Mouse (Mus musculus) forebrain, embryonic 13.5 days (tissue): ENCODE data around the gene Gm15557. TPM values are rescaled to one million over a fixed set of nuclear protein-coding genes. Genes with fewer than 3 reads are reported as not detected.
"Not testable (repeated sequence)": the region's sequence is repeated elsewhere in the genome, so short reads cannot be mapped to it uniquely, and the experiment has no call there.

Source experiments
- ATAC-seq: fragments of 200-750 bp; cut with Nextera tagmentation; 2 replicates; pipeline ENCODE4 v1.8.0; 2017
- H3K27ac ChIP-seq: fragments of 300-500 bp; sonication (generic); 2 replicates; pipeline ENCODE4 v1.5.1; 2015; ENCODE audit warnings: inconsistent platforms, mild to moderate bottlenecking, moderate library complexity
- H3K27me3 ChIP-seq: fragments of 300-500 bp; sonication (generic); 2 replicates; pipeline ENCODE4 v1.6.1; 2015; ENCODE audit warnings: mild to moderate bottlenecking, inconsistent platforms
- H3K36me3 ChIP-seq: fragments of 300-500 bp; sonication (generic); 2 replicates; pipeline ENCODE4 v1.6.1; 2015; ENCODE audit warnings: mild to moderate bottlenecking, inconsistent platforms; ENCODE audit not compliant: poor library complexity, severe bottlenecking
- H3K4me1 ChIP-seq: fragments of 300-500 bp; sonication (generic); 2 replicates; pipeline ENCODE4 v1.6.1; 2015; ENCODE audit warnings: inconsistent platforms
- H3K4me2 ChIP-seq: fragments of 300-500 bp; sonication (generic); 2 replicates; pipeline ENCODE4 v1.6.1; 2015; ENCODE audit warnings: inconsistent platforms, mild to moderate bottlenecking, moderate library complexity
- H3K4me3 ChIP-seq: fragments of 300-500 bp; sonication (generic); 2 replicates; pipeline ENCODE4 v1.5.1; 2015; ENCODE audit warnings: mild to moderate bottlenecking, inconsistent platforms
- H3K9ac ChIP-seq: fragments of 300-500 bp; sonication (generic); 2 replicates; pipeline ENCODE4 v1.6.1; 2015; ENCODE audit warnings: mild to moderate bottlenecking, inconsistent platforms
- H3K9me3 ChIP-seq: fragments of 300-500 bp; sonication (generic); replicated peaks from 2 replicates; pipeline ENCODE4 v1.6.1; 2016; ENCODE audit warnings: inconsistent platforms
- WGBS: fragments of 180-500 bp; shearing (Covaris S2); methylation state at CpG from one replicate; pipeline ENCODE4 v1.1.7; 2015; 5-methylcytosine and 5-hydroxymethylcytosine counted together
- polyA plus RNA-seq: library from polyadenylated mRNA; unstranded; fragments of >200 nt; fragmentation: Nextera tagmentation; extraction: Ambion mirVana; gene quantifications from 2 replicates; pipeline ENCODE4 v1.2.1, GENCODE M21; 2015

Gene Gm15557
- not detected in 2 replicates for polyA plus RNA-seq

- Histone ChIP-seq H3K4me3 (no peak within 1 kb of the TSS), H3K27ac (no peak within 1 kb of the TSS), H3K4me2 (no peak within 1 kb of the TSS), H3K36me3 (no peaks in the 10 kb centered on the region), H3K4me1 (peaks cover 28% of the 10 kb centered on the region), H3K9ac (no peak within 1 kb of the TSS), H3K9me3 (no peaks in the 10 kb centered on the region), H3K27me3 (no peaks in the 10 kb centered on the region)
- ATAC-seq, result no peak
- 91% methylated on average over 3 of the region's 3 CpGs for WGBS
These were observed at the start of gene Gm15557 for GRCm38 (mm10) chr2:155940681-155941080. TSS of gene Gm15557 (plus strand) at chr2:155940728.

- H3K4me3 ChIP-seq, result no peak overlapping the region
- no peaks in the 10 kb centered on the region for H3K4me1 ChIP-seq
- no peak overlapping the region for H3K4me2 ChIP-seq
- 92% methylated on average over 13 of the region's 13 CpGs for WGBS
- H3K9me3 ChIP-seq, result no peaks in the 10 kb centered on the region
- no peak for ATAC-seq
- H3K27ac ChIP-seq, result no peak overlapping the region
- H3K27me3 ChIP-seq, result no peaks in the 10 kb centered on the region
- no peak overlapping the region for H3K9ac ChIP-seq
- H3K36me3 ChIP-seq, result peaks cover 48% of the 10 kb centered on the region
These were observed 46.1 kb upstream of the Gm15557 start for GRCm38 (mm10) chr2:155894307-155895045.

- no peak for ATAC-seq
- H3K9me3 ChIP-seq, result no peaks in the 10 kb centered on the region
- H3K27me3 ChIP-seq, result no peaks in the 10 kb centered on the region
- no peaks in the 10 kb centered on the region for H3K4me1 ChIP-seq
- WGBS, result 92% methylated on average over 16 of the region's 16 CpGs
- H3K9ac ChIP-seq, result 0 out of 2 replicates have a peak overlapping the region, but pooled peaks have one; percentile 26
- H3K4me2 ChIP-seq, result no peak overlapping the region
- H3K36me3 ChIP-seq, result peaks cover 51% of the 10 kb centered on the region
- no peak overlapping the region for H3K27ac ChIP-seq
- no peak overlapping the region for H3K4me3 ChIP-seq
These were observed 45.3 kb upstream of the Gm15557 start for GRCm38 (mm10) chr2:155895046-155895735.

- WGBS, result 89% methylated on average over 16 of the region's 16 CpGs
- no peaks in the 10 kb centered on the region for H3K27me3 ChIP-seq
These were observed 37.4 kb upstream of the Gm15557 start for GRCm38 (mm10) chr2:155902989-155903631.

GRCm38 (mm10) chr2:155903632-155904008 is 36.9 kb upstream of the Gm15557 start:
- Histone ChIP-seq H3K9me3 (no peaks in the 10 kb centered on the region), H3K4me3 (no peak overlapping the region), H3K27ac (no peak overlapping the region), H3K9ac (no peak overlapping the region), H3K27me3 (no peaks in the 10 kb centered on the region), H3K4me1 (no peaks in the 10 kb centered on the region), H3K36me3 (peaks cover 53% of the 10 kb centered on the region), H3K4me2 (no peak overlapping the region)
- ATAC-seq, result no peak
- 93% methylated on average over 6 of the region's 6 CpGs for WGBS

More at GRCm38 (mm10) chr2:155902989-155903631, 37.4 kb upstream of the Gm15557 start:
- peaks cover 52% of the 10 kb centered on the region for H3K36me3 ChIP-seq
- H3K4me1 ChIP-seq, result no peaks in the 10 kb centered on the region
- no peak for ATAC-seq
- H3K27ac ChIP-seq, result no peak overlapping the region
- no peaks in the 10 kb centered on the region for H3K9me3 ChIP-seq
- H3K9ac ChIP-seq, result no peak overlapping the region
- H3K4me2 ChIP-seq, result no peak overlapping the region
- H3K4me3 ChIP-seq, result no peak overlapping the region

GRCm38 (mm10) chr2:155914684-155915083 is 25.8 kb upstream of the Gm15557 start:
- no peaks in the 10 kb centered on the region for H3K9me3 ChIP-seq
- no peak overlapping the region for H3K4me2 ChIP-seq
- H3K36me3 ChIP-seq, result peaks cover 60% of the 10 kb centered on the region
- ATAC-seq, result no peak
- 93% methylated on average over 6 of the region's 6 CpGs for WGBS
- no peaks in the 10 kb centered on the region for H3K27me3 ChIP-seq
- H3K4me1 ChIP-seq, result no peaks in the 10 kb centered on the region
- no peak overlapping the region for H3K4me3 ChIP-seq
- H3K9ac ChIP-seq, result no peak overlapping the region
- no peak overlapping the region; the same call in 1 of the 2 replicates for H3K27ac ChIP-seq

GRCm38 (mm10) chr2:155923143-155923542 is 17.4 kb upstream of the Gm15557 start:
- whole genome bisulfite sequencing, result 97% methylated on average over 7 of the region's 7 CpGs
- no peak overlapping the region for H3K27ac ChIP-seq
- no peak overlapping the region for H3K4me3 ChIP-seq
- no peaks in the 10 kb centered on the region for H3K9me3 ChIP-seq
- ATAC-seq, result no peak
- H3K4me1 ChIP-seq, result 0 out of 2 replicates have a peak, but pooled peaks cover under 1% of the 10 kb centered on the region
- peaks cover 30% of the 10 kb centered on the region for H3K36me3 ChIP-seq
- no peak overlapping the region for H3K9ac ChIP-seq
- no peak overlapping the region for H3K4me2 ChIP-seq
- no peaks in the 10 kb centered on the region for H3K27me3 ChIP-seq

- Histone ChIP-seq H3K4me1 (peaks cover 15% of the 10 kb centered on the region), H3K36me3 (peaks cover 20% of the 10 kb centered on the region; the same call in 1 of the 2 replicates)
- H3K9me3 ChIP-seq, H3K4me3 ChIP-seq, H3K27me3 ChIP-seq, H3K27ac ChIP-seq, H3K9ac ChIP-seq, ATAC-seq, H3K4me2 ChIP-seq: not testable (repeated sequence)
- WGBS, result 97% methylated on average over 6 of the region's 6 CpGs
These were observed 15.3 kb upstream of the Gm15557 start for GRCm38 (mm10) chr2:155925213-155925612.

GRCm38 (mm10) chr2:155928711-155929345 is 11.7 kb upstream of the Gm15557 start:
- ATAC-seq, result no peak
- peak overlapping the region; percentile 70 for H3K4me3 ChIP-seq
- peak overlapping the region; percentile 26; the same call in 1 of the 2 replicates for H3K9ac ChIP-seq
- no peak overlapping the region for H3K27ac ChIP-seq
- peaks cover 21% of the 10 kb centered on the region for H3K4me1 ChIP-seq
- peaks cover 13% of the 10 kb centered on the region; the same call in 1 of the 2 replicates for H3K36me3 ChIP-seq
- H3K9me3 ChIP-seq, result no peaks in the 10 kb centered on the region
- no peaks in the 10 kb centered on the region for H3K27me3 ChIP-seq
- H3K4me2 ChIP-seq, result peak overlapping the region; percentile 76
- WGBS, result 75% methylated on average over 7 of the region's 7 CpGs

GRCm38 (mm10) chr2:155929531-155930442 is 10.7 kb upstream of the Gm15557 start, which contains the start of gene Uqcc1:
TSS of gene Uqcc1 (minus strand) at chr2:155930310.
- Histone ChIP-seq H3K27me3 (no peaks in the 10 kb centered on the region), H3K4me1 (peaks cover 21% of the 10 kb centered on the region), H3K9me3 (no peaks in the 10 kb centered on the region), H3K9ac (peak within 1 kb of the TSS; percentile 73), H3K4me2 (peak within 1 kb of the TSS; percentile 76), H3K4me3 (peak within 1 kb of the TSS; percentile 70), H3K27ac (peak within 1 kb of the TSS; percentile 84), H3K36me3 (peaks cover 6% of the 10 kb centered on the region; the same call in 1 of the 2 replicates)
- under 1% methylated on average over 38 of the region's 38 CpGs for WGBS
- ATAC-seq, result peak; percentile 97
